Mouse (Mus musculus) midbrain, postnatal 0 days (tissue): ENCODE data around the gene Cfap299. TPM values are rescaled to one million over a fixed set of nuclear protein-coding genes. Genes with fewer than 3 reads are reported as not detected.

ENCODE experiments used
- ATAC-seq: fragments of 200-750 bp; cut with Nextera tagmentation; 2 replicates; pipeline ENCODE4 v1.8.0; 2017; ENCODE audit warnings: moderate number of reproducible peaks, mild to moderate bottlenecking, moderate TSS enrichment, moderate library complexity; ENCODE audit not compliant: low FRiP score
- DNase-seq: peaks from one replicate; pipeline ENCODE4 v3.0.0-alpha.2; 2015; ENCODE audit warnings: low spot score
- H3K27ac ChIP-seq: fragments of 300-500 bp; sonication (generic); 2 replicates; pipeline ENCODE4 v1.5.1; 2014; ENCODE audit warnings: low read depth, mild to moderate bottlenecking, low read length, mixed read lengths
- H3K27me3 ChIP-seq: fragments of 300-500 bp; sonication (generic); 2 replicates; pipeline ENCODE4 v1.6.1; 2014; ENCODE audit warnings: low read length, control low read depth, mixed read lengths; ENCODE audit not compliant: insufficient read depth
- H3K36me3 ChIP-seq: fragments of 300-500 bp; sonication (generic); 2 replicates; pipeline ENCODE4 v1.6.1; 2014; ENCODE audit warnings: low read length, control low read depth, mixed read lengths; ENCODE audit not compliant: insufficient read depth
- H3K4me1 ChIP-seq: fragments of 300-500 bp; sonication (generic); 2 replicates; pipeline ENCODE4 v1.6.1; 2014; ENCODE audit warnings: mild to moderate bottlenecking, control low read depth, antibody characterized with exemption, low read length, mixed read lengths; ENCODE audit not compliant: insufficient read depth
- H3K4me2 ChIP-seq: fragments of 300-500 bp; sonication (generic); 2 replicates; pipeline ENCODE4 v1.6.1; 2014; ENCODE audit warnings: low read depth, mild to moderate bottlenecking, low read length, mixed read lengths; ENCODE audit not compliant: poor library complexity, severe bottlenecking
- H3K4me3 ChIP-seq: fragments of 300-500 bp; sonication (generic); 2 replicates; pipeline ENCODE4 v1.5.1; 2014; ENCODE audit warnings: low read depth, mild to moderate bottlenecking, low read length, moderate library complexity
- H3K9ac ChIP-seq: fragments of 300-500 bp; sonication (generic); replicated peaks from 2 replicates; pipeline ENCODE4 v1.6.1; 2014; ENCODE audit warnings: mild to moderate bottlenecking, low read length, moderate library complexity, mixed read lengths; ENCODE audit not compliant: poor library complexity, severe bottlenecking
- H3K9me3 ChIP-seq: fragments of 300-500 bp; sonication (generic); 2 replicates; pipeline ENCODE4 v1.6.1; 2016; ENCODE audit warnings: low read length, control low read depth
- CTCF ChIP-seq: IDR thresholded peaks from 2 replicates; pipeline ENCODE4 v1.5.1; 2016; ENCODE audit warnings: antibody characterized with exemption, mild to moderate bottlenecking
- whole genome bisulfite sequencing: fragments of 180-500 bp; shearing (Covaris S2); extraction: QIAGEN DNeasy Blood & Tissue Kit; methylation state at CpG from one replicate; pipeline ENCODE4 v1.1.7; 2014; 5-methylcytosine and 5-hydroxymethylcytosine counted together
- polyA plus RNA-seq: library from polyadenylated mRNA; unstranded; fragments of >200 nt; fragmentation: Nextera tagmentation; extraction: Ambion mirVana; gene quantifications from 2 replicates; pipeline ENCODE4 v1.2.1, GENCODE M21; 2015
- total RNA-seq: library from RNA; depleted of rRNA; stranded (reverse); fragments of >200 nt; gene quantifications from 2 replicates; pipeline ENCODE4 v1.2.3, GENCODE M21; 2014

Gene Cfap299
- total and polyA plus RNA-seq, 2 experiments from 2014 or later: 1.5 to 3.4 TPM

- no peak for TF ChIP-seq CTCF
- no peaks in the 10 kb centered on the region for H3K9me3 ChIP-seq
- WGBS: 95% methylated on average over 4 of the region's 4 CpGs
- H3K4me1 ChIP-seq: no peaks in the 10 kb centered on the region
- H3K36me3 ChIP-seq: no peaks in the 10 kb centered on the region
- H3K9ac ChIP-seq: no peak overlapping the region
- no peak for ATAC-seq
- no peak overlapping the region for H3K4me3 ChIP-seq
- H3K27me3 ChIP-seq: no peaks in the 10 kb centered on the region
- no peak overlapping the region for H3K27ac ChIP-seq
- no peak for DNase-seq
- no peak overlapping the region for H3K4me2 ChIP-seq
Measured at GRCm38 (mm10) chr5:98806492-98806891, 477.4 kb downstream of the Cfap299 start.

- WGBS: 91% methylated on average over 7 of the region's 7 CpGs
- Histone ChIP-seq H3K9ac (no peak overlapping the region), H3K4me2 (no peak overlapping the region), H3K4me1 (no peaks in the 10 kb centered on the region), H3K27me3 (no peaks in the 10 kb centered on the region), H3K36me3 (no peaks in the 10 kb centered on the region), H3K4me3 (no peak overlapping the region), H3K9me3 (no peaks in the 10 kb centered on the region), H3K27ac (no peak overlapping the region)
- TF ChIP-seq CTCF: no peak
- DNase-seq (no peak), ATAC-seq (no peak)
Measured at GRCm38 (mm10) chr5:98807022-98807421, 477.9 kb downstream of the Cfap299 start.

- Histone ChIP-seq H3K4me1 (no peaks in the 10 kb centered on the region), H3K27ac (no peak overlapping the region), H3K36me3 (no peaks in the 10 kb centered on the region), H3K9me3 (no peaks in the 10 kb centered on the region), H3K4me2 (no peak overlapping the region), H3K27me3 (no peaks in the 10 kb centered on the region), H3K4me3 (no peak overlapping the region), H3K9ac (no peak overlapping the region)
- no peak for DNase-seq
- 49% methylated on average over 9 of the region's 9 CpGs for WGBS
- no peak for ATAC-seq
- TF ChIP-seq CTCF: no peak
Measured at GRCm38 (mm10) chr5:98807953-98808352, 478.8 kb downstream of the Cfap299 start.

GRCm38 (mm10) chr5:98812380-98812779 lies 483.3 kb downstream of the Cfap299 start:
- Histone ChIP-seq H3K9ac (no peak overlapping the region), H3K4me1 (no peaks in the 10 kb centered on the region), H3K27me3 (no peaks in the 10 kb centered on the region), H3K4me2 (no peak overlapping the region), H3K36me3 (no peaks in the 10 kb centered on the region), H3K27ac (no peak overlapping the region), H3K9me3 (no peaks in the 10 kb centered on the region), H3K4me3 (no peak overlapping the region)
- DNase-seq (no peak), ATAC-seq (no peak)
- TF ChIP-seq CTCF: no peak
- WGBS: 89% methylated on average over 1 of the region's 1 CpGs

GRCm38 (mm10) chr5:98815269-98815668 lies 486.2 kb downstream of the Cfap299 start:
- ATAC-seq: no peak
- WGBS: 90% methylated on average over 1 of the region's 1 CpGs
- Histone ChIP-seq H3K4me1 (no peaks in the 10 kb centered on the region), H3K9me3 (no peaks in the 10 kb centered on the region), H3K27ac (no peak overlapping the region), H3K36me3 (no peaks in the 10 kb centered on the region), H3K4me2 (no peak overlapping the region), H3K9ac (no peak overlapping the region), H3K4me3 (no peak overlapping the region), H3K27me3 (no peaks in the 10 kb centered on the region)
- no peak for TF ChIP-seq CTCF
- DNase-seq: no peak

GRCm38 (mm10) chr5:98833760-98834159 lies 504.7 kb downstream of the Cfap299 start:
- Histone ChIP-seq H3K27ac (no peak overlapping the region), H3K4me3 (no peak overlapping the region), H3K4me2 (no peak overlapping the region), H3K9ac (no peak overlapping the region), H3K36me3 (no peaks in the 10 kb centered on the region), H3K9me3 (no peaks in the 10 kb centered on the region), H3K4me1 (no peaks in the 10 kb centered on the region), H3K27me3 (no peaks in the 10 kb centered on the region)
- 81% methylated on average over 9 of the region's 9 CpGs for WGBS
- TF ChIP-seq CTCF: no peak
- ATAC-seq (no peak), DNase-seq (no peak)
